Mouse (Mus musculus): ENCODE measurements around the gene Stox2. TPM values are rescaled to one million over a fixed set of nuclear protein-coding genes. Genes with fewer than 3 reads are reported as not detected.

Gene Stox2
- polyA plus RNA-seq, 1 experiment from 2014 or later: 41.2 TPM

Other genes starting within 250 kb of the Stox2 start
- gene Trappc11, start 87.1 kb upstream of the Stox2 start, polyA plus RNA-seq (2016; fragmentation: Nextera tagmentation; extraction: Ambion mirVana): 47.5 and 50.1 TPM in 2 replicates
- gene Rwdd4a, start 87.3 kb upstream of the Stox2 start, polyA plus RNA-seq (2016; fragmentation: Nextera tagmentation; extraction: Ambion mirVana): 43.3 and 45.6 TPM in 2 replicates
- gene Ing2, start 229.2 kb upstream of the Stox2 start, polyA plus RNA-seq (2016; fragmentation: Nextera tagmentation; extraction: Ambion mirVana): 15.9 and 16.2 TPM in 2 replicates

All from hindbrain, embryonic 12.5 days (tissue).